Mouse (Mus musculus) kidney, postnatal 25 days (tissue): ENCODE measurements around the gene Dock3.

Experiments
- DNase-seq, 2 experiments: peaks; one replicate each; pipeline ENCODE4 v3.0.0; 2021; ENCODE audit warnings: mixed read lengths in 2 of 2

Dock3 gene

GRCm38 (mm10) chr9:106886828-106887702 lies 344.6 kb downstream of the Dock3 start, which contains the start of gene Rbm15b:
Gene Rbm15b (minus strand): TSS chr9:106887428.
- peak; percentile 99 for DNase-seq

GRCm38 (mm10) chr9:106885901-106886731 lies 345.6 kb downstream of the Dock3 start:
- DNase-seq = peak; percentile 51 to 77

GRCm38 (mm10) chr9:106884996-106885900 lies 346.5 kb downstream of the Dock3 start:
- no peak for DNase-seq

DNA sequence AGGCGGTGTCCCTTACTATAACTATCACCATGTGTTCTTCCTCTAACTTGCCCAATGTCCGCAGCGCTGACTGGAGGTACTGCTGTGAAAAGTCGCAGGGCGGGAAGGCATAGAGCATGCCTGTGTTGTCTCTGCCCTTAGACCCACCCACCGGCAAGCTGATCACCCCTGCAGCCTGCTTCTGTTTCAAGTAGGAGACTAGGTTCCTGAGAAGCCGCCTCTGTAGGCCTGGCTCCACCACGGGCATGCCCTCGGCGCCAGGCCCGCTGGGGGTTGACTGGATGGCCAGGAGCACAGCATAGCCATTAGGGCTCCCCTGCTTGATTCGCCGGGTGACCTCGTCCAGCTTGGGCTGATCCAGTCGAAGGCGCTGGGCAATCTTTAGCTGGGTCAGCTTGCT lies 347.4 kb downstream of the Dock3 start:
- no peak for DNase-seq

DNA sequence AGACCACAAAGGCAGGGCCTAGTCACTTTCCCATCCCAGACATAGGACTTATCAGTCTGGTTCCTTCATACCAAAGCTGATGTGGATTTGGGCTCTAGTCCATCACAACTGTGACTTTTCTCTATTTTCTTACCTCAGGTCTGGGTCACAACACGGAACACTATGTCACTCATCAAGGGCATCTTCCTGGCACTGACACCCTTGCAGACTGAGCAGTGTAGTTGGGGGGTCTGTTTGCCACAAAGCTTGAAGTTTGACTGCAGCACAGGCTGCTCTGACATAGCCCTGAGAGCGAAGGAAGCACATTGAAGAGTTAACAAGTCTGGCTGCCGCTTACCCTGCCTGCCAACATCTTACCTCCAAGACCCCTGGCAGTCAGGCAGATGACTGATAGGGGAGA lies 348.6 kb downstream of the Dock3 start:
- DNase-seq = no peak

GRCm38 (mm10) chr9:106882176-106882575 lies 349.5 kb downstream of the Dock3 start:
- DNase-seq = no peak

GRCm38 (mm10) chr9:106881071-106881755 lies 350.5 kb downstream of the Dock3 start:
- DNase-seq = no peak

DNA sequence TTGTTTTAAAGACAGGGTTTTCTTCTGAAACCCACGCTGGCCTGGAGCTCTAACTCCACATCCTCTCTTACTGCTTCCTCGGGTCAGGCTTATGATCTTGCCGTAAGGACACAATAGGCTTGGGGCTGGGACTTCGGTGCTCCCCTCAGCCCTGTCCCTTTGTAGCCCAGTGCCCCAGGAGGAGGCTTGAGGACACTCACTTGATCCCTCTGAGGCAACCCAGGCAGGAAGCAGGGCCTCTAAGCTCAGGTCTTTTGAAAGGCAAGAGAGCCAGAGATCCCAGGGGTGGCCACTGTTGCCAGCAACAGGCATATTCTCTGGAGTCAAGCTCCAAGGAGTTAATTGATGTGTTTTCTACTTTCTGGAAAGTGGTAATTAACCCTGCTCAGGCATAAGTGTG lies 352.2 kb downstream of the Dock3 start:
- DNase-seq = no peak

DNA sequence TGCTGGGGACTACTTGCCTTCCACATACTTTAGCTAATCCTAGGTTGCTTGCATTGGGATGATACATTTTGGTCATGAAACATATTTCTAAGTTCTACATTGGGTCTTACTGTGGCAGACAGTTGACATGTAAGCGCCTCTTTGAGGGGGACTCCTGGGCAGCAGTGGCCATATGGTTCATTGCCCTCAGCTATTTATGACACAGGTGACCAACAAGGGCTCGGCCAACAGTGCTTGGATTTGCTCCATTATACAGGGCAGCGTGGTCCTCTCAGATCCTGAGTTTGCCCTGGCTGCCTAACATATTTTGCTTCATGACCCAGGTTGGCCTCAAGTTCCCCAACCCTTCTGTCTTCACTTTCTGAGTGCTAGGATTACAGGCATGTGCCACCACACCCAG lies 355.0 kb downstream of the Dock3 start:
- no peak for DNase-seq

DNA sequence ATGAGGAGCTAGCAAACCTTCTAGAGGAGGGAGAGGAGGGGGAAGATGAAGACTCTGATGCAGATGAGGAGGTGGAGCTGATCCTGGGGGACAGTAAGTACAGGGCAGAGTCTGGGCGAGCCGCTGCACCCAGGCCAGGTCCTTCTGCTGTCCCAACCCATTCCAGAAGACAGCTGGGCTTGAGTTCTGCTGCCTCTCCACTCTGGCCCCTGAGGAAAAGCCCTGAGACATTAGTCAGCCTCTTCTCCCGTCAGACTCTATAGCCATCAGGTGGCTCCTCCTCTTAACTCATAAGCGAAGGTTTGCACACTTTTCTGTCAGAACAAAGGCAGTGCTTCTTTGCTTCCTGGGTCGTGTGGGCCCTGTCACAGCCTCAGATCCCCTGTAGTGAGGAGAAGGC lies 357.5 kb downstream of the Dock3 start:
- no peak for DNase-seq

- no peak for DNase-seq
These were observed 373.7 kb downstream of the Dock3 start for GRCm38 (mm10) chr9:106858036-106858435.

- DNase-seq = no peak
These were observed 375.0 kb downstream of the Dock3 start for GRCm38 (mm10) chr9:106856664-106857063.
